Mouse (Mus musculus): ENCODE measurements around the gene Tekt4.

DNA sequence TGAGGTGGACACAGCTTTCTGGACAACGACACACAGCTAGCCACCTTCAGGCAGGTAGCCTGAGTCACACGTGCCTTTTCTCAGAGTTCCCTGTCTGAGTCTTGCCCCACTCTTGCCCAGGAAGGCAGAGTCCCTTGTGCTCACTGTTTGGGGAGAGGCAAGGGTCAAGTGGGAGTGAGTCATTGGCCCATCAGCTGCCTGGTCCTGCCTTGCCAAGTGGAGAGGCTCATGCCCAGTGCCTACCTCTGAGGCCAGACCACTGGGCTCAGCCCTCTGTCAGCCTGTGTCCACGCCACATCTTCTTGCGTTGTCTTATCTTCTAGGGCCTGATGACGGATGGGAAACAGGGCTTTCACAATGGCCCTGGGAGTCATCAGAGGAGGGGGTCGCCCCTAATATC is 13.4 kb downstream of the Tekt4 start:
- TF ChIP-seq CHD2 (IDR thresholded peaks at IDR 0.05; ENCODE audit: low read depth, low read length): no peak
- TF ChIP-seq ZC3H11A (IDR thresholded peaks at IDR 0.05; ENCODE audit: borderline replicate concordance, low read depth, low read length): no peak
- no peak for TF ChIP-seq HCFC1 (IDR thresholded peaks at IDR 0.05; ENCODE audit: borderline replicate concordance, insufficient read depth, low read length)
- no peak for TF ChIP-seq MAFK (IDR thresholded peaks at IDR 0.05; ENCODE audit: insufficient read depth, low read depth, low read length)
